Mouse (Mus musculus) spleen, postnatal 36 days (tissue): Measurements from ENCODE around the gene Tmem51.

Experiments
- DNase-seq, 2 experiments: peaks; one replicate each; pipeline ENCODE4 v3.0.0; 2022; ENCODE audit warnings: low spot score in 2 of 2, mixed read lengths in 1 of 2

The Tmem51 gene

GRCm38 (mm10) chr4:142081631-142082283 is 2.3 kb downstream of the Tmem51 start:
- DNase-seq, result peak in 1 of 2 experiments; percentile 31

GRCm38 (mm10) chr4:142080901-142081630 is 3.0 kb downstream of the Tmem51 start:
- DNase-seq, result no peak

GRCm38 (mm10) chr4:142080487-142080767 is 3.7 kb downstream of the Tmem51 start:
- DNase-seq, result no peak

- DNase-seq, result peak in 1 of 2 experiments; percentile 16
Observed at GRCm38 (mm10) chr4:142079629-142080486, 4.2 kb downstream of the Tmem51 start.

GRCm38 (mm10) chr4:142077572-142078271 is 6.4 kb downstream of the Tmem51 start:
- DNase-seq, result peak; percentile 56 to 63

- no peak for DNase-seq
Observed at GRCm38 (mm10) chr4:142076883-142077282, 7.2 kb downstream of the Tmem51 start.

- no peak for DNase-seq
Observed at GRCm38 (mm10) chr4:142075931-142076330, 8.2 kb downstream of the Tmem51 start.

GRCm38 (mm10) chr4:142074060-142074732 is 9.9 kb downstream of the Tmem51 start:
- no peak for DNase-seq

- no peak for DNase-seq
Observed at GRCm38 (mm10) chr4:142071243-142071991, 12.7 kb downstream of the Tmem51 start.

- DNase-seq, result no peak
Observed at GRCm38 (mm10) chr4:142070840-142071239, 13.3 kb downstream of the Tmem51 start.

GRCm38 (mm10) chr4:142068899-142069812 is 14.9 kb downstream of the Tmem51 start:
- no peak for DNase-seq

GRCm38 (mm10) chr4:142066576-142066975 is 17.5 kb downstream of the Tmem51 start:
- DNase-seq, result no peak

- DNase-seq, result no peak
Observed at GRCm38 (mm10) chr4:142065835-142066234, 18.3 kb downstream of the Tmem51 start.

GRCm38 (mm10) chr4:142065270-142065669 is 18.8 kb downstream of the Tmem51 start:
- DNase-seq, result no peak

- no peak for DNase-seq
Observed at GRCm38 (mm10) chr4:142064582-142065228, 19.4 kb downstream of the Tmem51 start.

GRCm38 (mm10) chr4:142063057-142063534 is 21.0 kb downstream of the Tmem51 start:
- no peak for DNase-seq

GRCm38 (mm10) chr4:142061485-142062240 is 22.4 kb downstream of the Tmem51 start:
- no peak for DNase-seq
